Mouse (Mus musculus): ENCODE data around the gene Crybg1. TPM values are rescaled to one million over a fixed set of nuclear protein-coding genes. Genes with fewer than 3 reads are reported as not detected.

Crybg1 gene
- polyA plus RNA-seq, 2 experiments, result 0.25 to 0.48 TPM

DNA sequence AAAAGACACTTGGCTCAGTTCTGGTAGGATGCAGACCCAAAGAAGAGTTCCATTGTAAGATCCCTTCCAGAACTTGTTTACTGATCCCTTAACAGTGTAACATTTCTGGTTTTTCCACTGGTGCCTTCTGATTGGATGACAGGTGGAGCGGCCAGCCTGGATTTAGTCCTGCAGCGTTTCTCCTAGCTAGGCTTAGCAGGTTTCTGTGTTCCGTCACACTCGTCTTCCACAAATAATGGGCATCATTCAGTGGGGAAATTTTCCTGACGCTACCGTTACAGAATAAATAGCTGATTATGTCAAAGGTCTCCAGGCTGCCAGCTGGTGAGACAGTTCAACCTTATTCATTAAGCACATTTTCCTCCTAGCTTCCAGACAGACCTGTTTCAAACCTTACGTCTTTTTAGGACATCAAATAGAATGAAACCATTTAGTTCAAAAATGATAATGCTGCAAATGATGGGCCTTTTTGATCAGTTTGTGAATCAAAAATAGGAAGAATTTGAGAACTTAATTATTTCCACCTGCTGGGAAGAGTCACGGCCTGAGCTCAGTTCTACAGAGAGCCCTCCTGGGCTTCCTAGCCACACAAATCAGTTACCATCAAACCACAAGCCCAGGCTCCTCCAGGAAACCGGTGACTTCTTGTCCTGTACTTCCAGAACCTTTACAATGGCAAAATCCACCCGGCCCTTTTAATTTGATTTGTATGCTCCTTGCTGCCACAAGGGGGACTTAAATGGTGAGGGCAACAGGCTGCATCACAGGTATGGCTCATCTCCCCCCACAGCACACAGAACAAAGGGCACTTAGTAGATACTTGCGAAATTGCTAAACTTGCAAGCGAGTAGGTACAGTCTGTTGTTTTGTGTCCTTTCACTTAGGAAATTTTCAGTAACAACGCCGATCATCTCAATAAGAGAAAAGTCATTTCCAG, 146.4 kb downstream of the Crybg1 start:
- peaks cover 57% of the 10 kb centered on the region for H3K27me3 ChIP-seq (ENCODE audit: control insufficient read depth, insufficient read depth, low read length)
- no peak overlapping the region for H3K27ac ChIP-seq
- no peak for ATAC-seq (ENCODE audit: insufficient read depth)
- no peaks in the 10 kb centered on the region for H3K9me3 ChIP-seq (ENCODE audit: control insufficient read depth, low read length)
- H3K4me1 ChIP-seq (replicated peaks; ENCODE audit: control insufficient read depth in 2 of 2, insufficient read depth in 2 of 2, low read length in 1 of 2), result peaks cover 0 to 16% of the 10 kb centered on the region in 2 experiments; a peak in 2 of 4 replicates
- 29% methylated on average over 14 of the region's 14 CpGs for WGBS (ENCODE audit: insufficient replicate concordance)
- peak overlapping the region in 1 of 2 experiments; percentile 66; a peak in 1 of 4 replicates for H3K4me3 ChIP-seq (ENCODE audit: insufficient read depth in 1 of 2, low read depth in 2 of 2, low read length in 2 of 2)
- H3K36me3 ChIP-seq (replicated peaks; ENCODE audit: control insufficient read depth, insufficient read depth, low read depth), result no peaks in the 10 kb centered on the region
- peak overlapping the region; percentile 62 for H3K4me2 ChIP-seq (ENCODE audit: low read depth)
- DNase-seq (ENCODE audit: low read depth in 3 of 3, low spot score in 3 of 3), result peak; percentile 16 to 29 (median 20)
- no peak overlapping the region for H3K9ac ChIP-seq (replicated peaks)
- TF ChIP-seq CTCF (IDR thresholded peaks at IDR 0.05; ENCODE audit: low read depth) (peak; percentile 64), EP300 (IDR thresholded peaks at IDR 0.05; ENCODE audit: low read depth) (no peak)

DNA sequence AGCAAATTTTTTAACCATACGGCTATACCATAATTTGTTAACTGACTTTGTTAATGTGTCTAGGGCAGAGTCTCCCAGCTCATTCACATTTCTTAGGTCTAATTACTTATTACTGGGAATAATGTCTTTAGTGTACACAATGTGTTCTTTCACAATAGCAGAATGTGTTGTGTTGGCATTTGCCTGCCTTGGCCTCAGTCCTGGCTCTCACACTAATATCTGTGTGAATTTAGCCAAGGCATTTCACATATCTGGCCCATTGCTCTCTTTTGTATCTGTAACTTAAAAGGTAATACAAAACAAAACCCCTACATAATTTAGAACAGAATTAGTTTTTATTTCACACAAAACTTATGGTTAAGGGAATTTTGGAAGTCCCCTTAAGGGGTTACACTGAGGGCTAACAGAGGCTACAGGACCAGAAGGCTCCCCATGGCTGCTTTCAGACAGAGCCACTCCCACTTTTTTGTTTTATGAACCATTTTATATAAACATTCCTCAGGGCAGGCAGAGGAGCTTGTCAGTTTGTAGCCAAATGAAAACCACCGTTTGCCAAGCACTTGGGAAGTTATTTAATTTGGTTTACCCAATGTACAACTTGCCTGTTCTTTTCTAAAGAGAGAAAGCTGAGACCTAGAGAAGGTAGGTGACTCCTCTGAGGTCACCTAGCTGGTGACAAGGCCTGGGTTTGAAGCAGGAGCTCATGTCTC, 148.3 kb downstream of the Crybg1 start:
- peaks cover 38% of the 10 kb centered on the region for H3K27me3 ChIP-seq (ENCODE audit: control insufficient read depth, insufficient read depth, low read length)
- no peak for ATAC-seq (ENCODE audit: insufficient read depth)
- WGBS (ENCODE audit: insufficient replicate concordance), result 46% methylated on average over 2 of the region's 2 CpGs

DNA sequence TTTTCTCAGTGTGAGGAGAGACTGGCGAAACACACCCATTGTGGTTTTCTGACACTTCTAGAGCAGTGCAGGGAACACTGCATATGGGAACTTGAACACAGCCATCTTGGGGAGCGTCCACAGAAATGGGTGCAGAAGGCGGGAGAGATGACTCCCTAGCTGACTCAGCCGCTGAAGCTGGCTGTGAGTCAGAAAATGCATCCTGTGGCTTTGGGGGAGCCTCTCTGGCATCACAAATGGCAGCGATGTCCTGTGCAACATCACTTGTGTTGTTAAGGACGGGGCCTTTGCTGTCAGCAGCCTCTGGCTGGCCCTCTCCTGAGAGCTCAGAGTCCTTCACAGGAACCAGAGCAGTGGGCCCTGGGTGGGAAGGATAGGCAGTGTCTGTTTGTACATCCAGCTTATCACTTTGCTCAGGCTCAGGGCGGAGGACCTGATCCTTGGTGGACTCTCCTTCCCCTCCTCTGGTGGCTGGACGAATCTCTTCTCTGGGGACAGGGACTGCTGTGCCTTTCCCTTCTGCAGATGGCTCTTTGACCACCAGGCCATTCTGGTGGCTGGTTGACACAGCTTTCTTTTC, 150.1 kb downstream of the Crybg1 start:
- Histone ChIP-seq H3K4me1 (replicated peaks; ENCODE audit: control insufficient read depth in 2 of 2, insufficient read depth in 2 of 2, low read length in 1 of 2) (peaks cover 0 to 16% of the 10 kb centered on the region in 2 experiments; a peak in 2 of 4 replicates), H3K9me3 (ENCODE audit: control insufficient read depth, low read length) (no peaks in the 10 kb centered on the region), H3K4me3 (ENCODE audit: insufficient read depth in 1 of 2, low read depth in 2 of 2, low read length in 2 of 2) (no peak overlapping the region), H3K27me3 (ENCODE audit: control insufficient read depth, insufficient read depth, low read length) (peaks cover 21% of the 10 kb centered on the region), H3K36me3 (replicated peaks; ENCODE audit: control insufficient read depth, insufficient read depth, low read depth) (no peaks in the 10 kb centered on the region), H3K9ac (replicated peaks) (no peak overlapping the region), H3K27ac (no peak overlapping the region), H3K4me2 (ENCODE audit: low read depth) (no peak overlapping the region)
- ATAC-seq (ENCODE audit: insufficient read depth), result peak; percentile 73
- TF ChIP-seq CTCF (IDR thresholded peaks at IDR 0.05; ENCODE audit: low read depth) (no peak), EP300 (IDR thresholded peaks at IDR 0.05; ENCODE audit: low read depth) (0 out of 2 replicates have a peak, but pooled peaks have one; percentile 16)
- no peak for DNase-seq (ENCODE audit: low read depth in 3 of 3, low spot score in 3 of 3)
- WGBS (ENCODE audit: insufficient replicate concordance), result 40% methylated on average over 8 of the region's 8 CpGs

More for the DNA sequence above, 148.3 kb downstream of the Crybg1 start:
- DNase-seq (ENCODE audit: low read depth in 3 of 3, low spot score in 3 of 3), result no peak
- H3K9me3 ChIP-seq (ENCODE audit: control insufficient read depth, low read length), result no peaks in the 10 kb centered on the region
- H3K9ac ChIP-seq (replicated peaks), result no peak overlapping the region
- H3K36me3 ChIP-seq (replicated peaks; ENCODE audit: control insufficient read depth, insufficient read depth, low read depth), result no peaks in the 10 kb centered on the region
- TF ChIP-seq EP300 (IDR thresholded peaks at IDR 0.05; ENCODE audit: low read depth), result no peak
- no peak for TF ChIP-seq CTCF (IDR thresholded peaks at IDR 0.05; ENCODE audit: low read depth)
- peaks cover 0 to 16% of the 10 kb centered on the region in 2 experiments; a peak in 2 of 4 replicates for H3K4me1 ChIP-seq (replicated peaks; ENCODE audit: control insufficient read depth in 2 of 2, insufficient read depth in 2 of 2, low read length in 1 of 2)
- no peak overlapping the region for H3K4me2 ChIP-seq (ENCODE audit: low read depth)
- no peak overlapping the region for H3K4me3 ChIP-seq (ENCODE audit: insufficient read depth in 1 of 2, low read depth in 2 of 2, low read length in 2 of 2)
- no peak overlapping the region for H3K27ac ChIP-seq

DNA sequence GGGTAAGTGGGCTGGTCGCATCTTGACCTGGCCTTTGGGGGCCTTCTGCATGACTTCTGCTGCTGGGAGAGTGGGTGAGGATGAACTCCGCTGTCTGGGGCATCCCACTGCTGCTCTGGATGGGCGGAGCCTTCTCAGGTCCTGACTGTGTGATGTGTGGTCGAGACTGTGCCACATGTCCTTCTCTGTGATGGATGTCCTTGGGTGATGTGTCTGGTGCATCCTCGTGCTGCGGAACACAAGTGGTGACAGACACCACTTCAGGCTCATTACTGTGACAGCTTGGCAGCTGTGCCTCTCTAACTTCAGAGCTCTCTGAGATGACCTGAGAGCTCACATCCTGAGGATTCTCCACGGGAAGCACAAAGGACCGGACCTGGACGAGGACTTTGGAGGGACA, 150.6 kb downstream of the Crybg1 start:
- 57% methylated on average over 9 of the region's 9 CpGs for WGBS (ENCODE audit: insufficient replicate concordance)
- no peak for ATAC-seq (ENCODE audit: insufficient read depth)
- no peak overlapping the region for H3K9ac ChIP-seq (replicated peaks)

More for the DNA sequence above, 150.6 kb downstream of the Crybg1 start:
- TF ChIP-seq EP300 (IDR thresholded peaks at IDR 0.05; ENCODE audit: low read depth) (no peak), CTCF (IDR thresholded peaks at IDR 0.05; ENCODE audit: low read depth) (no peak)
- no peak overlapping the region for H3K27ac ChIP-seq
- peaks cover 15% of the 10 kb centered on the region for H3K27me3 ChIP-seq (ENCODE audit: control insufficient read depth, insufficient read depth, low read length)
- no peak for DNase-seq (ENCODE audit: low read depth in 3 of 3, low spot score in 3 of 3)
- H3K36me3 ChIP-seq (replicated peaks; ENCODE audit: control insufficient read depth, insufficient read depth, low read depth), result no peaks in the 10 kb centered on the region
- H3K9me3 ChIP-seq (ENCODE audit: control insufficient read depth, low read length), result no peaks in the 10 kb centered on the region
- H3K4me3 ChIP-seq (ENCODE audit: insufficient read depth in 1 of 2, low read depth in 2 of 2, low read length in 2 of 2), result no peak overlapping the region
- no peak overlapping the region for H3K4me2 ChIP-seq (ENCODE audit: low read depth)
- H3K4me1 ChIP-seq (replicated peaks; ENCODE audit: control insufficient read depth in 2 of 2, insufficient read depth in 2 of 2, low read length in 1 of 2), result peaks cover 0 to 16% of the 10 kb centered on the region in 2 experiments; a peak in 2 of 4 replicates
